Mouse (Mus musculus) hindbrain, embryonic 14.5 days (tissue): ENCODE results near the gene Zbtb39. TPM values are rescaled to one million over a fixed set of nuclear protein-coding genes. Genes with fewer than 3 reads are reported as not detected.

Experiments used
- ATAC-seq: fragments of 200-750 bp; cut with Nextera tagmentation; 2 replicates; pipeline ENCODE4 v1.8.0; 2017; ENCODE audit warnings: moderate number of reproducible peaks, mild to moderate bottlenecking, moderate TSS enrichment, moderate library complexity; ENCODE audit not compliant: low FRiP score
- DNase-seq: peaks from one replicate; pipeline ENCODE4 v3.0.0-alpha.2; 2015; ENCODE audit warnings: low spot score
- H3K27ac ChIP-seq: fragments of 300-500 bp; sonication (generic); 2 replicates; pipeline ENCODE4 v1.5.1; 2014; ENCODE audit warnings: mild to moderate bottlenecking, moderate library complexity
- H3K27me3 ChIP-seq: fragments of 300-500 bp; sonication (generic); 2 replicates; pipeline ENCODE4 v1.6.1; 2014; ENCODE audit warnings: mild to moderate bottlenecking, low read length, mixed read lengths; ENCODE audit not compliant: control insufficient read depth, insufficient read depth
- H3K36me3 ChIP-seq: fragments of 300-500 bp; sonication (generic); replicated peaks from 2 replicates; pipeline ENCODE4 v1.6.1; 2014; ENCODE audit not compliant: control insufficient read depth, insufficient read depth
- H3K4me1 ChIP-seq: fragments of 300-500 bp; sonication (generic); replicated peaks from 2 replicates; pipeline ENCODE4 v1.6.1; 2014; ENCODE audit warnings: antibody characterized with exemption, low read length, mixed read lengths; ENCODE audit not compliant: control insufficient read depth, insufficient read depth
- H3K4me2 ChIP-seq: fragments of 300-500 bp; sonication (generic); replicated peaks from 2 replicates; pipeline ENCODE4 v1.6.1; 2014; ENCODE audit warnings: mild to moderate bottlenecking, moderate library complexity
- H3K4me3 ChIP-seq: fragments of 300-500 bp; sonication (generic); replicated peaks from 2 replicates; pipeline ENCODE4 v1.5.1; 2014; ENCODE audit warnings: mild to moderate bottlenecking, low read length
- H3K9ac ChIP-seq: fragments of 300-500 bp; sonication (generic); 2 replicates; pipeline ENCODE4 v1.6.1; 2014
- H3K9me3 ChIP-seq: fragments of 300-500 bp; sonication (generic); 2 replicates; pipeline ENCODE4 v1.6.1; 2016; ENCODE audit warnings: low read length; ENCODE audit not compliant: control insufficient read depth
- WGBS: fragments of 180-500 bp; shearing (Covaris S2); extraction: QIAGEN DNeasy Blood & Tissue Kit; methylation state at CpG from one replicate; pipeline ENCODE4 v1.1.7; 2014; 5-methylcytosine and 5-hydroxymethylcytosine counted together
- polyA plus RNA-seq: library from polyadenylated mRNA; unstranded; fragments of >200 nt; fragmentation: Nextera tagmentation; extraction: Ambion mirVana; gene quantifications from 2 replicates; pipeline ENCODE4 v1.2.1, GENCODE M21; 2014

The Zbtb39 gene
- polyA plus RNA-seq: 4.3 and 4.7 TPM in 2 replicates

DNA sequence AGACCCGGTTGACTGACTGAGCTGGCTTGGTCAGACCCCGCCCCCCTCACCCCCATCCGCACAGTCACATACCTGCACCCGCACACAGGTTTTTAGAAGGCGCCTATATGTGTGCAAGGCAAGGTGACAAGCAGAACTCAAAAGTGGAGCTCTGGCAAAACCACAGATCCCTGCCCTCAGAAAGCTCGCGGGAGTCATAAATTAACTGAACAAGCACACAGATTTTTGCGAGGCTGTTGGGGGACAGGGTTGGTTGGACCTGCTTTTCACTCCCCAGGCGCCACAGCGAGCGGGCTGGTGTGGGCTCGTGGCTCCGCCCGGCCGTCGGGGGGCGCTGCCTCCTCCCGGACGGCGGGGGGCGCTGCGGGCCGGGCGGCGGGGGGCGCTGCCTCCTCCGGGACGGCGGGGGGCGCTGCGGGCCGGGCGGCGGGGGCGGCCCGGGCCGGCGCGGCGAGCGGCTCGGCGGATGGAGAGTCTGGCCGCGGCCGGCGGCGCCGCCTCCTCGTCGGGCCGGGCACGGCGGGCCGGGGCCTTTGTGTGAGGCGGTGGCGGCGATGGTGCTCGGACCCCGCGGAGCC lies at the start of gene Zbtb39:
Gene Zbtb39 (plus strand): TSS at position 456 of the 578 bp plus-strand sequence.
- 1% methylated on average over 29 of the region's 61 CpGs for WGBS
- Histone ChIP-seq H3K36me3 (peaks cover 30% of the 10 kb centered on the region), H3K9ac (peak within 1 kb of the TSS; percentile 97), H3K4me1 (peaks cover 12% of the 10 kb centered on the region), H3K4me2 (peak within 1 kb of the TSS; percentile 69), H3K4me3 (peak within 1 kb of the TSS; percentile 89), H3K9me3 (no peaks in the 10 kb centered on the region), H3K27ac (peak within 1 kb of the TSS; percentile 73), H3K27me3 (no peaks in the 10 kb centered on the region)
- peak; percentile 88 for ATAC-seq
- peak; percentile 72 for DNase-seq

DNA sequence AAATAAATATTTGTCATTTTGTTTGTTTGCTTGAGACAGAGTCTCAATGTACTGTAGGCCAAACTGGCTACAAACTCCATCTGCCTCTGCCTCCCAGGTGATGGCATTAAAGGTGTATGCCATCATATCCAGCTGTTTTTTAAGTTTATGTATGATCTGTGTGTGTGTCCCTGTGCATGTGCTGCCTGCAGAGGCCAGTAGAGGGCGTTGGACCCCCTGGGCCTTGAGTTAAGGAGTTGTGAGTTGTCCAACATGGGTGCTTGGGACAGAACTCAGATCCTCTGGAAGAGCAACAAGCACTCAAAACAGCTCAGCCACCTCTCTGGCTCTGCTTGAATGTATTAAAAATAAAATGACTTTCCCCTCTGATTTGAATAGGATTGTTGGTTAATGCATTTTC lies 48.3 kb upstream of the Zbtb39 start:
- peaks cover 30% of the 10 kb centered on the region for H3K36me3 ChIP-seq
- 39% methylated on average over 1 of the region's 1 CpGs for WGBS
- H3K4me1 ChIP-seq: no peaks in the 10 kb centered on the region
- H3K27me3 ChIP-seq: no peaks in the 10 kb centered on the region
- no peak overlapping the region for H3K4me3 ChIP-seq
- H3K27ac ChIP-seq: no peak overlapping the region
- DNase-seq (no peak), ATAC-seq (no peak)
- no peak overlapping the region for H3K9ac ChIP-seq
- no peaks in the 10 kb centered on the region for H3K9me3 ChIP-seq
- no peak overlapping the region for H3K4me2 ChIP-seq

- no peaks in the 10 kb centered on the region for H3K27me3 ChIP-seq
- no peak overlapping the region for H3K4me3 ChIP-seq
- no peaks in the 10 kb centered on the region for H3K9me3 ChIP-seq
- H3K9ac ChIP-seq: no peak overlapping the region
- H3K4me2 ChIP-seq: no peak overlapping the region
- H3K36me3 ChIP-seq: peaks cover 34% of the 10 kb centered on the region
- H3K27ac ChIP-seq: no peak overlapping the region
- DNase-seq: peak; percentile 66
- 72% methylated on average over 2 of the region's 2 CpGs for WGBS
- no peaks in the 10 kb centered on the region for H3K4me1 ChIP-seq
- no peak for ATAC-seq
Observed at GRCm38 (mm10) chr10:127694636-127695035, 44.7 kb upstream of the Zbtb39 start.

- H3K4me3 ChIP-seq: no peak overlapping the region
- H3K9ac ChIP-seq: no peak overlapping the region
- ATAC-seq: no peak
- no peaks in the 10 kb centered on the region for H3K27me3 ChIP-seq
- no peak overlapping the region for H3K27ac ChIP-seq
- no peak for DNase-seq
- no peaks in the 10 kb centered on the region for H3K9me3 ChIP-seq
- no peak overlapping the region for H3K4me2 ChIP-seq
- 95% methylated on average over 7 of the region's 7 CpGs for WGBS
- H3K36me3 ChIP-seq: peaks cover 27% of the 10 kb centered on the region
- no peaks in the 10 kb centered on the region for H3K4me1 ChIP-seq
Observed at GRCm38 (mm10) chr10:127695775-127696174, 43.6 kb upstream of the Zbtb39 start.

- DNase-seq: no peak
- Histone ChIP-seq H3K9ac (no peak overlapping the region), H3K4me2 (no peak overlapping the region), H3K4me3 (no peak overlapping the region), H3K27ac (no peak overlapping the region), H3K36me3 (peaks cover 12% of the 10 kb centered on the region), H3K27me3 (no peaks in the 10 kb centered on the region), H3K9me3 (no peaks in the 10 kb centered on the region), H3K4me1 (no peaks in the 10 kb centered on the region)
- ATAC-seq: no peak
- WGBS: 95% methylated on average over 7 of the region's 7 CpGs
Observed at GRCm38 (mm10) chr10:127698966-127699365, 40.4 kb upstream of the Zbtb39 start.

DNA sequence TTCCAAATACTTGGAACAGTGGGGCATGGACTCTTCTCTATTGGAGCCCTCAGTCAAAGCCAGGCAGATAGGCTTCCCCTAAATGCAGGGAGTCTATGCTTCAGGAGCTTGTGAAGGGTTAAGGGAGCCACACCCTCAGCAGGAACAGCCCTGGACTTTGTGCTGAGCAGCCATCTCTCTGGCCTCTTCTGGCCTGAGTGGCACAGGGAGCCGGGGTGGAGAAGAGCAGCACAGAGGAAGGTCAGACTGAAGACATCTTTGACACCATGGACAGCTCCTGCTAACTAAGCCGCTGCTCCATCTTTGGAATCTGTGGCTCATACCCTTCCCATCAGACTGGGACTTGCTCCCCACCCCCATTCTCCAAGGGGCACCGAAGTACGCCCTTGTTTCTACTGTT lies 36.0 kb upstream of the Zbtb39 start:
- H3K9ac ChIP-seq: no peak overlapping the region
- H3K4me1 ChIP-seq: no peaks in the 10 kb centered on the region
- no peaks in the 10 kb centered on the region for H3K9me3 ChIP-seq
- no peak overlapping the region for H3K4me3 ChIP-seq
- no peak overlapping the region for H3K27ac ChIP-seq
- H3K36me3 ChIP-seq: no peaks in the 10 kb centered on the region
- 47% methylated on average over 4 of the region's 4 CpGs for WGBS
- ATAC-seq (no peak), DNase-seq (no peak)
- H3K4me2 ChIP-seq: no peak overlapping the region
- H3K27me3 ChIP-seq: no peaks in the 10 kb centered on the region

DNA sequence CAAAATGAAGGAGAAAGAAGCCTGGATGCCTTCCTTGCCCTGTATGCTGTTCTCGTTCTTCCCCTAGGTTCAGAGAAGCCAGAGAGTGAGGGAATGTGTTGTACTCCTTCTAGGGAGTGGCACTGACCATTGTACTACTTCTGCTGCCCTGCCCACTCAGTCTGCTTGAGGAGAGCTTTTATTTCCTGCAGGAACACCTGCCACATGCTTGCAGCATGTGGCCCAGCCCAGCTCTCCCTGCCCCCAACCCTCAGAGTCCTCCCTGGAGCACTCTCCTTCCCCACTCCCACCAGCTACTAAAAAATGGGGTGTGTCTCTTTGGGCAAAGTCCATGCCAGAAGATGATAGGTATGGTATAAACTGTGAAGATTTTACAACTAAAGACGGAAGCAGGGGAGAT lies 35.0 kb upstream of the Zbtb39 start:
- H3K4me3 ChIP-seq: no peak overlapping the region
- H3K9me3 ChIP-seq: no peaks in the 10 kb centered on the region
- H3K27me3 ChIP-seq: no peaks in the 10 kb centered on the region
- H3K4me1 ChIP-seq: no peaks in the 10 kb centered on the region
- no peaks in the 10 kb centered on the region for H3K36me3 ChIP-seq
- no peak for ATAC-seq
- no peak overlapping the region for H3K27ac ChIP-seq
- no peak overlapping the region for H3K9ac ChIP-seq
- H3K4me2 ChIP-seq: no peak overlapping the region
- no peak for DNase-seq
- 71% methylated on average over 2 of the region's 2 CpGs for WGBS

- 78% methylated on average over 2 of the region's 2 CpGs for WGBS
- Histone ChIP-seq H3K4me1 (no peaks in the 10 kb centered on the region), H3K9me3 (no peaks in the 10 kb centered on the region), H3K4me3 (no peak within 1 kb of the TSS), H3K27me3 (no peaks in the 10 kb centered on the region), H3K36me3 (no peaks in the 10 kb centered on the region), H3K4me2 (no peak within 1 kb of the TSS), H3K9ac (no peak within 1 kb of the TSS), H3K27ac (no peak within 1 kb of the TSS)
- DNase-seq (no peak), ATAC-seq (no peak)
Observed at GRCm38 (mm10) chr10:127704766-127705220, 34.5 kb upstream of the Zbtb39 start, which contains the start of gene Myo1a. Gene Myo1a, plus strand, starts transcription at chr10:127705170.

DNA sequence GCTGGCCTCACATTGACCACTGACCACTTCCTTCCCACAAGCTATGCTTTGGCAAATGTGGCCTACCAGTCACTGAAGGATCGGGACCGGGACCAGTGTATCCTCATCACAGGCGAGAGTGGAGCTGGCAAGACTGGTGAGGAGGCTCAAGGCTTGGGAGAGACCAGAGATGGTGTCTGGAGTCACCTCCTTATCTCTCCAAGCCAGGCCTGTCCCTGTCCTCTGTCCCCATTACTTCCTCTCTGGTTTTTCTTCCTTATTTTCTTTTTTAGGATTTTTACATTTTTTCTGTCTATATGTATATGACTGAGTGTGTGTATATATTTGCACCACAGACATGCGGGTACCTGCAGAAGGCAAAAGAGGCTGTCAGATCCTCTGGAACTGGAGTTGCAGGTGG lies 33.6 kb upstream of the Zbtb39 start:
- no peak overlapping the region for H3K27ac ChIP-seq
- H3K4me3 ChIP-seq: no peak overlapping the region
- no peaks in the 10 kb centered on the region for H3K4me1 ChIP-seq
- no peaks in the 10 kb centered on the region for H3K9me3 ChIP-seq
- no peak overlapping the region for H3K4me2 ChIP-seq
- H3K9ac ChIP-seq: no peak overlapping the region
- no peaks in the 10 kb centered on the region for H3K36me3 ChIP-seq
- WGBS: 97% methylated on average over 4 of the region's 4 CpGs
- H3K27me3 ChIP-seq: no peaks in the 10 kb centered on the region
- no peak for DNase-seq
- no peak for ATAC-seq

- no peak for ATAC-seq
- 92% methylated on average over 7 of the region's 7 CpGs for WGBS
- Histone ChIP-seq H3K36me3 (no peaks in the 10 kb centered on the region), H3K4me3 (no peak overlapping the region), H3K9me3 (no peaks in the 10 kb centered on the region), H3K4me2 (no peak overlapping the region), H3K27ac (no peak overlapping the region), H3K9ac (no peak overlapping the region), H3K27me3 (no peaks in the 10 kb centered on the region), H3K4me1 (no peaks in the 10 kb centered on the region)
- DNase-seq: no peak
Observed at GRCm38 (mm10) chr10:127707721-127708120, 31.6 kb upstream of the Zbtb39 start.
